Mouse (Mus musculus) CD8-positive naive resting alpha-beta T cell, adult 2 months (primary cell): ENCODE measurements around the gene Nectin1.
A peak's percentile ranks its signal among the peaks of the same experiment; 100 is the strongest.

Source experiments
- DNase-seq, 2 experiments: peaks; one replicate each; pipeline ENCODE4 v3.0.0; 2022; ENCODE audit warnings: low read depth in 2 of 2, low spot score in 2 of 2

The Nectin1 gene

GRCm38 (mm10) chr9:43738480-43739084 is 5.2 kb upstream of the Nectin1 start:
- no peak for DNase-seq

DNA sequence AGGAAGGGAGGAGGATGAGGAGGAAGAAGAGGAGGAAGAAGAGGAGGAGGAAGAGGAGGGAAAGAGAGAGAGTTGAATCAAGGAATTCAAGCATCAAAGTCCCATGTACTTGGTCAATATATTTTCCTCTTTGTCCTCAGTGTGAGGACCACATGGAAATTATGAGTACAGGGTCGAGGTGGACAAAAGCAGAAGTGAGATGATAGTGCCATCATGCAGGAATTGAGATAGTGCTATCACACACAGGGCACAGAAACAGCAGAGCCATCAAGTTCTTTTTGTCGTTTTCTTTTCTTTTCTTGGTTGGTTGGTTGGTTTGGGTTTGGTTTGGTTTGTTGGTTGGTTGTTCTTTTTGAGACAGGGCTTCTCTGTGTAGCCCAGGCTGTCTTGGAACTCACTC is 2.5 kb upstream of the Nectin1 start:
- DNase-seq, result no peak

DNA sequence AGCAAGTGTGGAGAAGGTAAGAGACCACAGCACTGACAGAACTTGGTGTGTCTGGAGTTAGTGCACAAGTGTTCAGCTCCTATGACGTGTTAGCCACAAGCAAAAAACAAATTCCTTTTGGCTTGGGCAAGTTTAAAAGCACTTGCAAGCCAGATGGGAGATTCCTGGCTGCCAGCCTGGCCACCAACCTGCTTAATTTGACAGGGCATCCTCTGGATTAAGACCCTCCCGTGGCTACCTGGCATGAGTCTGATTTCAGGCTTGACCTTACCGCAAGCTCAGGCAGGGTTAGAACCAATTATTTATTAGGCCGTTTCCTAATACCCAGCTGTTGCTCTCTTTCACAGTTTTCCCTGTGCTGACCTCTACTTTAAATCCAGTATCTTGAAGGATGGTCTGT is 1.7 kb upstream of the Nectin1 start:
- no peak for DNase-seq

DNA sequence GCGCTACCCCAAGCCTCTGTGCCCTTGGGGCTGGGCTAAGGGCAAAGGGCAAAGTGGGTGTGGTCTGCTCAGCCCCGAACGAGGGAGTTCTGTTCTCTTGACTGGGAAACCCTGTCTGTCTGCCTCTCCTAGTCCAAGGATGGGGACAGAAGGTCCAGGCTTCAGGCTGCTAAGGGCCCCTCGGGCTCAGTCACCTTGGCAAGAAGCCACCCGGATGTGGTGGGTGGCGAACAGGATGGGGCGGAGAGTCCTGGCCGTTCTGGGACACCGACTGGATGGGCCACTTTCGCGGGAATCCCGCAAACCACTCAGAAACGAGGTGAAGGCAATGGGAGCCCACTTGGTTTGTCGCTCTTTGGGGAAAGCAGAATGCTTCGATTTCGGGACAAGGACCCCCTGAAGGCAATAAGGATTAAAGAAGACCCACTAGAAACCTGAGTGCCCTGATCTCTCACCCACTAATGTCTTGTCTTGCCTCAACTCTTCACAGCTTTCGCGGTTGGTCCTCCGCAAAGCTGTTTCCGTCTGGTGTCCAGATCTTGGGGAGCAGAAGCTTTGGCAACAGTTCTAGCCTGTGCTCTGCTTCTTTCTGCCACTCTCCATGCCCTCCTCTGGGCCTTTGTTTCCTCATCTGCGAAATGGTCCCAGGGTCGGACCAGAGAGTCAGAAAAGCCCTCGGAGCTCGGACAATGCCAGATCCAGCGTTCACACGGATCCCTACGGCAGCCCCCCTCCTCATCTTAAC is 710 bp upstream of the Nectin1 start:
- DNase-seq, result no peak

DNA sequence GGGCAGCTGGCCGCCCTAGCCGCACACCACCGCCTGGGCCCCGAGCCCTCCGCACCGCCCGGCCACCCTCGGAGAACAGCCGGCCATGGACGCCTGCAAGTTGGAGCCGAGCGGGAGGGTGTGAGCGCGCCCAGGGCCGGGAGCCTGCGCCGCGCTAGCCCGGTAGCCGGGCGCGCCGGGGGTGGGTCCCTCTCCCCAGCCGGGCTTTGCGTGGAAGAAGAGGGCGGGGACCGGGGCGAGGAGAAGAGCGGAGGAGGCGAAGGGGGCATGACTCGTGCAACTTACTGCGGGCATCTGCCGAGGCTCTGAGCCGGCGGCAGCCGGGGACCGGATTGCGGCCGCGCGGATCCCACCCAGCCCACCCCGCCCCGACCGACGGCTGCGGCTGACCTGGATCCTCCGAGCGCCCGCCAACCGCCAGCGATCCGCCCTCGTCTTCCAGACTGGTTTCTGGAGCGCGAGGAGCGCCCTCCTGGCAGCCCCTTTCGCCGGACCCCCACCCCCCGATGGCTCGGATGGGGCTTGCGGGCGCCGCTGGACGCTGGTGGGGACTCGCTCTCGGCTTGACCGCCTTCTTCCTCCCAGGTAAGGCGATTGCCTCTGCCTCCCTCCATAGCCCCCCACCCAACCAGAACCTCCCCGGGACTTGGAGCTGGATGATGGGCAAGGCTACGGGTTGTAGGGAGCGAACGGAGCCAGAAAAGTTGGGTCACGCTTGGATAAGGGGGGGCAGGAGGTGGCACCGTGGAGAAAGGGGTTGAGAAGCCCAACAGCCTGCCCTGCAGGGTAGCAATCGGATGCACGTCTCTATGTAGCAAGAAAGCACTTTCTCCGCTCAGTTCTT is 576 bp downstream of the Nectin1 start:
- DNase-seq, result peak in 1 of 2 experiments; percentile 1

GRCm38 (mm10) chr9:43745051-43745792 is 1.4 kb downstream of the Nectin1 start:
- no peak for DNase-seq

GRCm38 (mm10) chr9:43745951-43746703 is 2.3 kb downstream of the Nectin1 start:
- no peak for DNase-seq

DNA sequence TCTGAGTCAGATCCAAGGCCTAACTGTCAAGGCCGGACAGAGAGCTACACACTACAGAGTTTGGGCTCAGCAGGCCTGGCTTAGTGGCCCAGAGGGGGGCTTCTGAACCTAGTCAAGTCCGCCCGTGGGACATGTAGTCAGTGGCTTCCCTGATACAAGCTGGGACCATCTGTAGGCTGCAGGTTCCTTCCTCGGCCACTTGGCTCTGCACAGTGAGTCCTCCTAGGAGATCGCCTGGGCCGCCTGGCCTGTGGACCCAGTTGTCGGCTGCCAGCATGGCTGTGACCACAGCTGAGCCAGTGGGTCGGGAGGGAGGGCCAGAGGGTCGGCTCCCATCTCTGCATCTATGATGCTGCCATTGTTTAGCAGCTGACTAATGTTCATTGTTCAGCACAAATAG is 3.9 kb downstream of the Nectin1 start:
- DNase-seq, result no peak

GRCm38 (mm10) chr9:43748519-43748918 is 4.7 kb downstream of the Nectin1 start:
- no peak for DNase-seq

DNA sequence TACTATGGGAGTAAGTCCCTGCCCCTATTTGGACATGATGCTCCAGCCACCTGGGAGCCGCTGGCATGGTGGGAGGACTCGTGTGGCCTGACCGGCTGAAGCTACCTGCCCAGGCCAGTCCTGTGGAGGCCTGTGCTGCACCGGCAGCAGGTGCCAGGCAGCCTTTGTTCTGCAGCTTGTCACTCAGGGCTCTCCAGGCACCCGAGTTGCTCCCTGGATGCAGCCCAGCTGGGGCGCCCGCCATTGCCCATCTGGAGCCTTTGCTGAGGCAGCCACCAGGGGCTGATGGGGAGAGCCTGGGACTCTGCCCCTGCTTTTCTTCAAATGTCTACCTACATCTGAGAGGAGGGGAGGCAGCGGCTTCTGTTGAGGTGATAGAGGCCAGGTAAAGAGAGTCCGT is 6.3 kb downstream of the Nectin1 start:
- no peak for DNase-seq

DNA sequence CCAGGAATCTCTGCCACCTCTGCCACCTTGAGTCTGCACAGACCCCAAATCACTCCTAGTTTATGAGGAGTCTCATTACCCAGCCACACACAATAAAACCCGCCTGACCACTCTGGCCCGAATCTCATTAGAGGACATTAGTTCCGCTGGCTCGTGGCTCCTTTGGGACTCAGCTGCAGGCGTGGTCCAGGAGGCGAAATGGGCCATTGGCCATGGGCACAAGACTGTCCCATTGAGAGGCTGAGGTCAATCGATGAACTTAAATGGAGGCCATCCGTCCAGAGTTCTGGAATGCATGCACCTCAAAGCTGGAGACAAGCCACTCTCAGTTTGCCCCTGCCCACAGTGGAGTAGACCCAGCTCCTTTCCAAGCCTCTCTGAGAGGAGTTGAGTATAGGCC is 7.3 kb downstream of the Nectin1 start:
- no peak for DNase-seq

- DNase-seq, result no peak
Observed at GRCm38 (mm10) chr9:43753481-43753880, 9.7 kb downstream of the Nectin1 start.

GRCm38 (mm10) chr9:43754083-43754482 is 10.3 kb downstream of the Nectin1 start:
- no peak for DNase-seq

GRCm38 (mm10) chr9:43754768-43755197 is 11.0 kb downstream of the Nectin1 start:
- no peak for DNase-seq

GRCm38 (mm10) chr9:43755464-43755863 is 11.7 kb downstream of the Nectin1 start:
- no peak for DNase-seq

- no peak for DNase-seq
Observed at GRCm38 (mm10) chr9:43755928-43756327, 12.1 kb downstream of the Nectin1 start.

DNA sequence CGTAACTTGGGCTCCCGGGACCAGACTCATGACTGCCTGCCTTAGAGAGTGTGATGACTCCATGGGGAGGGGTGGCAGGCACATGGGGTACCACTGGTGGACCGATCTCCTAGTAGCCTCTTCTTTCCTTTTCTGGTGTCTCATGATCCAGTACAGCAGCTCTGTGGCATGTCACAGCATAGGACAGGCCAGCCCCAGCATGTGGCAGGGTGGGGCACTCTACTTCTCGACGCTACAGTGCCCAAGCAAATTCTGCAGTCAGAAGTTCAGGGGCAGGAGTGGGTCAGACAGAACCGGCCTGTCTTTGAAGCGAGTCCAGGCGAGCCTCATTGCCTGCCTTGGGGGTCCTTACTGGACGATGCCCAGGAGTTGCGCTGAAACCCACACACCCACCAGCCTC is 13.4 kb downstream of the Nectin1 start:
- DNase-seq, result no peak

DNA sequence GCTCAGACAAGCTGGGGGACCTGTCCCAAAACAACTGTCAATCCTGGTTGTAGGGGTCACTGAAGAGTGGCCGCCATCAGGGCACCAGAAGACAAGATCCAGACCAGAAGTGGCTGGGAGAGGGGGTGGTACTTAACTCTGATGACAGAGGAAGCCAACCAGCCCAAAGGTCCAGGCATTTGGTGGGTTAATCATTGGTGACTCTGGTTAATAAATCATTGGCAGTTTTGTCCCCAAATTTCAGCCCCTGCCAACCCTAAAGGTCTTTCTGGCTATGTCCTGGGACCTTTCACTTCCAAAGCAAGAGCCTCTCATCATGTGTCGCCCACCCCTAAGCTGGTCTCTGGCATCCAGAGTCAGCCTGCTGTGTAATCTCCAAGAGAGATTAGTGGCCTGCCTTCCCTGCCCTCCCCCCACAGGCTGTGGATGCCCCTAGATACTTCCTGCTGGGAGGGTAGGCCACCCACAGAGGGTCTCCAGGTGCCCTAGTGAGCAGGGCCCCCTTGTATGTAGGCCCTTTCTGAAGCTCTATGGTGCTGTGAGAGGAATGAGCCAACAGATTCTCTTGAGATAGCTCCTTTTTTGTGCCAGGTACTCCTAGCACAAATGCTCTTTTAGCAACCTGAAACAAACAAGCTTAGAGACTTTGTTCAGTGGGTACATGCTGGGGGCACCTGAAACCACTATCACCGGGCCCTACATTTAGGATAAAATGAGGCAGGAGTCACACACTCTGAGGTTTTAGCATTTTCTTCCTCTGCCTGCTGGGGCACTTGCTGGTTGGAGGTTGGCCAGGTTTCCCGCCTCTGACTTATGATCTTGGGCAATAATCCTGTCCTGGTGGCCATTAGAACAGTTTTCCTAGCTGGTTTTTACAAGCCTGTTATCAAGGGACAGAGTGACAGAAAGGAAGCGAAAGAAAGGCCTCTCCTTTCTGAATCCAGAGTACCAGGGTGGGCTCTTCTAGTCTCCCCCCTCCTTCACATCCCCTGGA is 14.5 kb downstream of the Nectin1 start:
- no peak for DNase-seq

DNA sequence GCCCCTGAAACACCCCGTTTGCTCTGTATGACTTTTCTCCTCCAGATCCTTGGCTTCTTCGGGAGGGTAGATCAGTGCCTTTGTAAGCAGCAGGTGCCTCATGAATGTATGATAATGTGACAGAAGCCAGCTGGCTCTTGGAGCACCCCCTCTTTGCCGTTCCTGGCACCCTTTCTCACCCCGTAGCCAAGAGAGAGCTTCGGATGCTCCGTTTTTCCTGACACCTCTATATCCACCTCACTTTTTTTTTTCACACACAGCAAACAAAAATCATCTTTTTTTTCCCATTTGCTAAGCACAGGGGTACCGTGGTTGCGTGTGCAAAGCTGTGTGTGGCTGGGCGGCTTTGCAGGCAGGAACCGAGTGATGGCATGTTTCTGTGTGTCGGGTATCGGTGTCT is 16.3 kb downstream of the Nectin1 start:
- DNase-seq, result no peak
